Mouse (Mus musculus) stomach, postnatal 0 days (tissue): ENCODE data around the gene Mfap3. TPM values are rescaled to one million over a fixed set of nuclear protein-coding genes. Genes with fewer than 3 reads are reported as not detected.

Experiments
- ATAC-seq: fragments of 200-750 bp; cut with Nextera tagmentation; 2 replicates; pipeline ENCODE4 v1.8.0; 2017; ENCODE audit not compliant: low FRiP score, low TSS enrichment
- DNase-seq: peaks from one replicate; pipeline ENCODE4 v3.0.0-alpha.2; 2016; ENCODE audit warnings: low spot score
- H3K27ac ChIP-seq: fragments of 300-500 bp; sonication (generic); replicated peaks from 2 replicates; pipeline ENCODE4 v1.5.1; 2014; ENCODE audit warnings: mild to moderate bottlenecking, control low read depth
- H3K27me3 ChIP-seq: fragments of 300-500 bp; sonication (generic); 2 replicates; pipeline ENCODE4 v1.6.1; 2014; ENCODE audit warnings: low read length; ENCODE audit not compliant: control insufficient read depth, insufficient read depth
- H3K36me3 ChIP-seq: fragments of 300-500 bp; sonication (generic); 2 replicates; pipeline ENCODE4 v1.6.1; 2014; ENCODE audit warnings: low read length, mixed read lengths; ENCODE audit not compliant: control insufficient read depth, insufficient read depth
- H3K4me1 ChIP-seq: fragments of 300-500 bp; sonication (generic); replicated peaks from 2 replicates; pipeline ENCODE4 v1.6.1; 2014; ENCODE audit warnings: antibody characterized with exemption; ENCODE audit not compliant: control insufficient read depth, insufficient read depth
- H3K4me2 ChIP-seq: fragments of 300-500 bp; sonication (generic); replicated peaks from 2 replicates; pipeline ENCODE4 v1.6.1; 2014; ENCODE audit warnings: low read depth, mild to moderate bottlenecking, control low read depth, moderate library complexity
- H3K4me3 ChIP-seq: fragments of 300-500 bp; sonication (generic); 2 replicates; pipeline ENCODE4 v1.5.1; 2014; ENCODE audit warnings: low read depth, low read length, control low read depth
- H3K9ac ChIP-seq: fragments of 300-500 bp; sonication (generic); 2 replicates; pipeline ENCODE4 v1.6.1; 2014; ENCODE audit warnings: mild to moderate bottlenecking, low read length, control low read depth, mixed read lengths
- H3K9me3 ChIP-seq: fragments of 300-500 bp; sonication (generic); 2 replicates; pipeline ENCODE4 v1.6.1; 2016; ENCODE audit warnings: low read length; ENCODE audit not compliant: control insufficient read depth
- CTCF ChIP-seq: IDR thresholded peaks from 2 replicates; pipeline ENCODE4 v1.5.1; 2016; ENCODE audit warnings: antibody characterized with exemption, low read depth, mild to moderate bottlenecking, moderate library complexity
- EP300 ChIP-seq: optimal IDR thresholded peaks from 2 replicates; pipeline ENCODE3; 2016; ENCODE audit warnings: antibody characterized with exemption
- WGBS: fragments of 180-500 bp; shearing (Covaris S2); extraction: QIAGEN DNeasy Blood & Tissue Kit; methylation state at CpG from one replicate; pipeline ENCODE4 v1.1.7; 2014; 5-methylcytosine and 5-hydroxymethylcytosine counted together
- polyA plus RNA-seq: library from polyadenylated mRNA; unstranded; fragments of >200 nt; fragmentation: Nextera tagmentation; extraction: Ambion mirVana; gene quantifications from 2 replicates; pipeline ENCODE4 v1.2.1, GENCODE M21; 2015

Gene Mfap3
- polyA plus RNA-seq, 1 experiment from 2014 or later = 22.8 TPM

DNA sequence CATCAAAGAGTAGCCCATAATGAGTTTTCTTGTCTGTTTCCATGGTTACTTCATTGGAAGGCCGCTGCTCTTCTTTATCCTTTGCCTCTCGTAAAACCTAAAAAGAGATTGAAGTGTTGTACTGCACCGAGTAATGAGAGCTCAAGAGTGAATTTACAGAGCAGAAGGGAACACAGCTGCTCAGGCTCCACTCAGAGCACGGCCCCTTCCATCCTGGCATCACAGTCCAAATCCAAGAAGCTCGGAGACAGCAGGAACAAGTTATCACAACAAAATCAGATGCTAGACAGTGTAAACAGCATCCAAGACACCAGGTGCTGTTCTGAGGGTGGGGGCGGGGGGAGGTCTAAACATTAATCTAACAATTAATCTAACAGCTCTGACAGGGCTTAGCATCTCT is 11.6 kb upstream of the Mfap3 start:
- no peak for ATAC-seq
- no peak overlapping the region for H3K4me2 ChIP-seq
- WGBS = 72% methylated on average over 6 of the region's 6 CpGs

DNA sequence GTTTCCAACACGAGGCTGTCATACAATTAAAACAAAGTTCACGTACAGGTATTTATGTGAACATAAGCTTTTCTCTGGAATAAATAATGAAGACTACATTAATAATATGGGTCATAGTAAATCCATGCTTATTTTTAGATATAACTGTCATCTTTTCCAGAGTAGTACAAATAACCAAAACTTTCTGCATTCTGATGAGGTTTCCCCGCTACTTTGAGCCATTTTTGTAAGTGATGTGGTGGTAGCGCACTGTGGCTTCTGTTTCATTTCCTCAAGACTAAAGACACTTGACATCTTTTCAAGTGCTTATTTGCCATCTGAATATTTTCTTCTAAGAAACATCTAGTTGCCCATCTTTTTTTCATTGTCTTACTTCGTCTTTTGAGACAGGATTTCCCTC is 3.2 kb upstream of the Mfap3 start:
- H3K9me3 ChIP-seq = no peaks in the 10 kb centered on the region
- H3K9ac ChIP-seq = no peak overlapping the region
- H3K36me3 ChIP-seq = peaks cover 11% of the 10 kb centered on the region
- ATAC-seq (no peak), DNase-seq (no peak)
- H3K4me1 ChIP-seq = 0 out of 2 replicates have a peak, but pooled peaks cover 2% of the 10 kb centered on the region
- 86% methylated on average over 5 of the region's 5 CpGs for WGBS
- no peak overlapping the region for H3K4me3 ChIP-seq
- TF ChIP-seq CTCF (no peak), EP300 (no peak)
- no peak overlapping the region for H3K4me2 ChIP-seq
- H3K27me3 ChIP-seq = no peaks in the 10 kb centered on the region
- H3K27ac ChIP-seq = no peak overlapping the region

More for the DNA sequence above, 11.6 kb upstream of the Mfap3 start:
- no peak overlapping the region for H3K9ac ChIP-seq
- H3K9me3 ChIP-seq = no peaks in the 10 kb centered on the region
- H3K4me3 ChIP-seq = no peak overlapping the region
- no peak overlapping the region for H3K27ac ChIP-seq
- no peak for DNase-seq
- TF ChIP-seq CTCF (no peak), EP300 (no peak)
- H3K36me3 ChIP-seq = peaks cover 31% of the 10 kb centered on the region
- H3K4me1 ChIP-seq = no peaks in the 10 kb centered on the region
- H3K27me3 ChIP-seq = no peaks in the 10 kb centered on the region

- Histone ChIP-seq H3K4me2 (peak overlapping the region; percentile 69), H3K27ac (no peak overlapping the region), H3K36me3 (no peaks in the 10 kb centered on the region), H3K27me3 (no peaks in the 10 kb centered on the region), H3K9me3 (no peaks in the 10 kb centered on the region), H3K4me1 (0 out of 2 replicates have a peak, but pooled peaks cover 2% of the 10 kb centered on the region), H3K4me3 (no peak overlapping the region), H3K9ac (no peak overlapping the region)
- no peak for DNase-seq
- peak; percentile 57; the same call in 1 of the 2 replicates for ATAC-seq
- 32% methylated on average over 5 of the region's 5 CpGs for WGBS
- no peak for TF ChIP-seq CTCF
- no peak for TF ChIP-seq EP300
Measured at GRCm38 (mm10) chr11:57516946-57517441, 1.5 kb upstream of the Mfap3 start.

DNA sequence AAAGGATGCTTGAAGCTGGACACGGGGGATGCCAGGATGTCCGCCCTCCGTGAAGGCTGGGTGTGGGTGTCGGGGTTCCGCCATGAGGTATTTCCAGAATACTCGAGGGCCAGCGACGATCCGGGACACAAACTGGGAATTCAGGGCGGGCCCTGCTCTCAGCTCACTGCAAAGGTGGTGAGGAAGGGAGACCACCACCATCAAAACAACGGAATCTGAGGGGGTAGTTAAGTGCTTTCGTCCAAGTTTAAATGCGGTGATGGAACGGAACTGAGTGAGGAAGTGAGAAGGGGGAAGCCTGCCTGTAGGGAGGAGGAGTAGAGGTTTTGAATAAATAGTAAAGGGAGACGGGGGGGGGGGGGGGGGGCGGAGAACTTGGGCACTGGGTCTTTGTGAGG is 286 bp downstream of the Mfap3 start:
- under 1% methylated on average over 15 of the region's 16 CpGs for WGBS
- peak overlapping the region; percentile 87 for H3K4me3 ChIP-seq
- H3K27ac ChIP-seq = peak overlapping the region; percentile 92
- peak overlapping the region; percentile 69 for H3K4me2 ChIP-seq
- H3K27me3 ChIP-seq = no peaks in the 10 kb centered on the region
- H3K4me1 ChIP-seq = 0 out of 2 replicates have a peak, but pooled peaks cover 2% of the 10 kb centered on the region
- H3K9me3 ChIP-seq = no peaks in the 10 kb centered on the region
- ATAC-seq = peak; percentile 12
- H3K9ac ChIP-seq = peak overlapping the region; percentile 87
- no peaks in the 10 kb centered on the region for H3K36me3 ChIP-seq
- TF ChIP-seq EP300 (no peak), CTCF (no peak)
- no peak for DNase-seq

GRCm38 (mm10) chr11:57519304-57519703 is 840 bp downstream of the Mfap3 start:
- Histone ChIP-seq H3K4me2 (peak overlapping the region; percentile 69), H3K36me3 (no peaks in the 10 kb centered on the region), H3K4me3 (peak overlapping the region; percentile 87), H3K27me3 (no peaks in the 10 kb centered on the region), H3K9ac (peak overlapping the region; percentile 87; the same call in 1 of the 2 replicates), H3K9me3 (no peaks in the 10 kb centered on the region), H3K27ac (no peak overlapping the region), H3K4me1 (0 out of 2 replicates have a peak, but pooled peaks cover 2% of the 10 kb centered on the region)
- DNase-seq (no peak), ATAC-seq (no peak)
- 74% methylated on average over 5 of the region's 5 CpGs for WGBS
- TF ChIP-seq CTCF (no peak), EP300 (no peak)

DNA sequence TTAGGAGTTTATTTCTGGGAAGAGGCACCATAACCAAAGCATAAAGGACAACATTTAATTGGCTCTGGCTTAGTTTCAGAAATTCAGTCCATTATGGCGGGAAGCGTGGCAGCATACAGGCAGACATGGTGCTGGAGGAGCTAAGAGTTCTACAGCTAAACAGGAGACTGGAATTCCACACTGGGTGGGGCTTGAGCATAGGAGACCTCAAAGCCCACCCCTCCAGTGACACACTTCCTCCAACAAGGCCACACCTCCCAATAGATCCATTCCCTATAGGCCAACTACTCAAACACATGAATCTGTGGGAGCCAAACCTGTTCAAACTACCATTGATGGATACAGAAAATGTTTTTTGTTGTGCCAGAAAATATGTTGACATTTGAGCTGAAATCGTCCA is 2.7 kb downstream of the Mfap3 start:
- H3K9me3 ChIP-seq = no peaks in the 10 kb centered on the region
- H3K4me3 ChIP-seq = no peak overlapping the region
- WGBS = 95% methylated on average over 3 of the region's 3 CpGs
- 0 out of 2 replicates have a peak, but pooled peaks cover 2% of the 10 kb centered on the region for H3K4me1 ChIP-seq
- H3K27me3 ChIP-seq = no peaks in the 10 kb centered on the region
- H3K27ac ChIP-seq = no peak overlapping the region
- no peak for DNase-seq
- no peak overlapping the region for H3K9ac ChIP-seq
- H3K4me2 ChIP-seq = no peak overlapping the region
- no peaks in the 10 kb centered on the region for H3K36me3 ChIP-seq
- no peak for ATAC-seq
- TF ChIP-seq EP300 (no peak), CTCF (no peak)
